Comparison of ENCODE assay signal across 16 mouse cellular contexts in genomic region chr10:19154041-19154440, GRCm38 (mm10).
"Had no signal": no experiment of that assay in that cellular context is flagged by ENCODE, and none has a peak within 500 bp of the region (broad histone marks: within the 10 kb centered on the region; RNA-seq: fewer than 3 reads in every experiment).

No protein-coding gene starts in this region.

- DNase-seq: lung, adult 18-20 months; lung, embryonic 14.5 days; lung, postnatal 10 days; lung, postnatal 4 days; midbrain, embryonic 14.5 days; right cerebral cortex, postnatal 14 days; thymus, adult 2 months; thymus, postnatal 25 days; thymus, postnatal 4 days had no signal

- H3K9ac ChIP-seq: lung, embryonic 14.5 days; midbrain, embryonic 12.5 days; neural tube, embryonic 13.5 days; stomach, embryonic 15.5 days had no signal

- H3K27me3 ChIP-seq: midbrain, embryonic 12.5 days; neural tube, embryonic 13.5 days; stomach, embryonic 15.5 days had no signal

- H3K36me3 ChIP-seq: midbrain, embryonic 10.5 days; midbrain, embryonic 12.5 days; neural tube, embryonic 13.5 days; stomach, embryonic 15.5 days had no signal

- H3K9me3 ChIP-seq: midbrain, embryonic 10.5 days; midbrain, embryonic 12.5 days; neural tube, embryonic 13.5 days; stomach, embryonic 15.5 days had no signal

- H3K4me1 ChIP-seq: midbrain, embryonic 12.5 days; neural tube, embryonic 13.5 days; stomach, embryonic 15.5 days had no signal

- H3K4me2 ChIP-seq: lung, embryonic 14.5 days; midbrain, embryonic 12.5 days; neural tube, embryonic 13.5 days; stomach, embryonic 15.5 days had no signal

- H3K4me3 ChIP-seq: midbrain, embryonic 10.5 days; midbrain, embryonic 12.5 days; myocyte; neural tube, embryonic 13.5 days; stomach, embryonic 15.5 days had no signal

- H3K27ac ChIP-seq: midbrain, embryonic 10.5 days; midbrain, embryonic 12.5 days; neural tube, embryonic 13.5 days; stomach, embryonic 15.5 days; stomach, postnatal 0 days had no signal

- ATAC-seq: midbrain, embryonic 16.5 days had no signal
